Mouse (Mus musculus) embryonic fibroblast, embryonic 13.5 days (primary cell): ENCODE data around the gene Foxn3.

ENCODE experiments used
- CTCF ChIP-seq: IDR thresholded peaks from 2 replicates; pipeline ENCODE4 v1.5.1; 2011; ENCODE audit warnings: mild to moderate bottlenecking, control low read depth, low read length, moderate library complexity, borderline replicate concordance; ENCODE audit not compliant: insufficient read depth
- POLR2A ChIP-seq: IDR thresholded peaks from 2 replicates; pipeline ENCODE4 v1.6.1; 2011; ENCODE audit warnings: low read depth, mild to moderate bottlenecking, control low read depth, low read length, moderate library complexity

- TF ChIP-seq POLR2A (no peak), CTCF (no peak)
These were observed 189.8 kb downstream of the Foxn3 start for GRCm38 (mm10) chr12:99373584-99373983.
